Mouse (Mus musculus): Measurements from ENCODE around the gene Tex44.

Gene Tex44

DNA sequence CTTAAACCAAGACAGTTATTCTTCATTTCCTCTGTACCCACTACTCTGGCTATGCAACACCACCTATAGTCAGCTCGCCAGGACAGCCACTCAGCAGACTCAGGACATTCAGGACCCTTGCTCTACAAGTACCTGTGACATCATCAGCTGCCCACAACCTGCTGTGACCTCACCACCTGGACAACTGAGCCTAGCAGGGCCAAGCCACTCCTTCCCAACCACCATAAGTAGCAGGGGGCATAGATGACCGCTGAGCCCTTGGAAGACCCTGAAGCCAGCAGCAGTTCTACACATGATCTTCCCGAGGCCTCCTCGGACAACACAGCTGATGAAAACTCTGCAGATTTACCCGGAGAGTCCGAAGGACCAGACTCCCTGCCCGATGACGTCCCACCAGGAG, at the start of gene Tex44, which contains the start of gene Nmur1:
TSS of gene Tex44 (plus strand) at position 202 of the 400 bp plus-strand sequence.
TSS of gene Nmur1 (minus strand) at position 101 of the 400 bp plus-strand sequence.
- in situ Hi-C loops (cut with MboI, MseI): loop anchor here (5.0 to 25.0 kb wide), 2 partner anchors 39 to 1436 kb away; partner anchors contain the start of gene Dgkd

GRCm38 (mm10) chr1:86376354-86376753, 49.8 kb upstream of the Tex44 start:
- in situ Hi-C loops (cut with MboI, MseI): no loop called here

DNA sequence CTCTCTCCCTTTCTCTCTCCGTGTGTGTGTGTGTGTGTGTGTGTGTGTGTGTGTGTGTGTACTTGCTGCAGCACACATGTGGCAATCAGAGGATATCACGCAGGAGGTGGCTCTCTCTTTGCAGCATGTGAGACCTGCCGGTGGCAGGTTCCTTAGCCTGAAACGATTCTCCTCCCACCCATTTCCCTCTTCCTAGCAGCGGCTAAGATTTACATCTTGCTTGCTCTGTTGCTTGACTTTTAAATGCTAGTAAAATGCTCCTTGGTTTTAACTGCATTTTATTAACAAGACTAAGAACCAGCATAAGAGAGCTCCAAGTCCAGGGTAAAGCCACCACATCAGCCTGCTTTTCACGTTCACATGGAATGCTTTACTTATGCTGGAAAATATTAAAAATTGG, 47.5 kb upstream of the Tex44 start:
- in situ Hi-C loops (cut with MboI, MseI): no loop called here

DNA sequence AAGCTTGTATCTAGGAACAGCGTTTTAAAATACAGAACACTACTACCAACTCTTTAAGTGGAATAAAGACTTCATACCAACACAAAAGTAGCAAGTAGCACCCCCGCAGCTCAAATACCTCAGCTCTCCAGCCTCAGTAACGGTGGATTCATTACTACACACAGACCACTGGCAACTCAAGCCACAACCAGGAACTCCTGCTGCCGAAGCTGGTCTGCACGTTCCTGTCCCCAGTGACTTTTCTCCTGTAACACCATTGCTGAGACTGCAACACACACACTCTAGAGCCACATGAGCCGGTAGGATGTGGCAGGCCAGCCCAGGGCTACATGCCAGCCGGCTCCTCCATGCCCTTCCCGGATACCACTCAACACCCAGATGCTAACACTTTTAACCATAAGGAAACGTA, 47.0 kb upstream of the Tex44 start:
- in situ Hi-C loops (cut with MboI, MseI): no loop called here

- in situ Hi-C loops (cut with MboI, MseI): no loop called here
Observed at GRCm38 (mm10) chr1:86381027-86381426, 45.1 kb upstream of the Tex44 start.

DNA sequence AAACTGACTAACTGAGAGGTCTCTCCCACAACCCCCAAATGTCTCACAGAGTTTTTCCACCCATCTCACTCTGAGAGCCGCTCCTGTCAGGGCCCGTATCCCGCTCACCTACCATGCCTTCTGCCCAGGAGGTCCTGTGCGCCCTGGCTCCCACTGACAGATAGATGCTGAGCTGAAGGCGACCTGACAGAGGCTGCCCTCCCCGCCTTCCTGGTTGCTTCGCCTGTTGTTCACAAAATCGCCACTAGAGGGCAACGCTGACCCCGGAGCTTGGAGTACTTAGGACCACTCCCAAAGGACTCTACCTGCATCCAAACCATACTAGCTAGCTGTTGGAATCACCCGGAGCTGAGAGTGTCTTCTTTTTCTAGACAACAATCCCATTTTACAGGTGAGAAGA, 36.9 kb upstream of the Tex44 start:
- in situ Hi-C loops (cut with MboI, MseI): loop anchor here (5.0 kb wide), 1 partner anchor 38 kb away; the partner anchor contains the start of genes Nmur1 and Tex44

- in situ Hi-C loops (cut with MboI, MseI): no loop called here
Observed at GRCm38 (mm10) chr1:86391425-86391824, 34.7 kb upstream of the Tex44 start.

DNA sequence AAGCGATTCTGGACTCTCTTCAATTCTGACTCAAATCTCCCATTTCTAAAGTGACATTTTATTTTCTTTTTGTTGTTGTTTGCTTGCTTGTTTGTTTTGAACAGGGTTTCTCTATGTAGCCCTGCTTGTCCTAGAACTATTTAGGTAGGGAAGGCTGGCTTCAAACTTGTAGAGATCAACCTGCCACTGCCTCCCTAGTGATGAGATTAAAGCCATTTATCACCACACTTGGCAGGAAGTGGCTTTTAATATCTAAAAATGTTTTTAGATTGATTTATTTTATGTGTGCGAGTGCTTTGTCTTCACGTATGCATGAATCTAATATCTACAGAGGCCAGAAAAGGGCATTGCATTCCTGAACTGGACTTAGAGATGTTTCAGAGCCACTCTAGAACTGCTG, 32.9 kb upstream of the Tex44 start:
- in situ Hi-C loops (cut with MboI, MseI): no loop called here

DNA sequence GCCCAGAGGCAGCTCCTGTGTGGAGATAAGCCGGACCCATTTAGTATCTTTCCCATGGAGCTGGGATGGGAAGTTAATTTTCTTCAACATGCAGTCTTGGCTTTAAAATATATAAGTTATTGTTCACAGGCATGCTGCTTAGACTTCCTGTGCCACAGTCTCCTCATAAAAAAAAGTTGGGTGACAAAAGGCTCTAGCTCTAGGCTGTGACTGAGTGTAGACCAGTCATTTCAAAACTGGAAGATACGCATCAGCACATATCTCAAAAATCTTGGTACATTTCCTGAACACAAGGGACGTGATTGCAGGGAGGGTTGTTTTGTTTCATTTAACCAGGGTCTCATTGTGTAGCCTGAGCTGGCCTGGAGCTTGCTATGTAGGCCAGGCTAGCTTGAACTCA, 31.9 kb upstream of the Tex44 start:
- in situ Hi-C loops (cut with MboI, MseI): no loop called here

GRCm38 (mm10) chr1:86395897-86396296, 30.2 kb upstream of the Tex44 start:
- in situ Hi-C loops (cut with MboI, MseI): no loop called here

DNA sequence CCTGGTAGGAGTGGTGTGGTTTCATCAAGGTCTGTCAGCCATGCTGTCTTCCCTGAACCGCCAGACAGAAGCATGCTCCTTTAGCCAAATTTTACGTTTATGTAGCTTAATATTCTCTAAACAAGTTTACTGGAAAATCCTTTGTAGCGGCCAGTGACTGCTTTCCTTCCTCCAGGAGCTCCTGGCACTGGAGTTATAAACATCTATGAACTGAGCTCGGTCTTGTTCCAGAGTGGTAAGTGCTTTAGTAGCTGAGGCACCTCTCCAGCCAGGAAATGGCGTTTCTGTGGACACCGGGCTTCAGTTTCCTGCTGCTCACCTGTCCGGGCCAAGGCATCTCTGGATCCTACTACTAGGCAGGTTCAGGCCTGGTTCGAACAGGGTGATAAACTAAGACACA, 28.5 kb upstream of the Tex44 start:
- in situ Hi-C loops (cut with MboI, MseI): no loop called here

DNA sequence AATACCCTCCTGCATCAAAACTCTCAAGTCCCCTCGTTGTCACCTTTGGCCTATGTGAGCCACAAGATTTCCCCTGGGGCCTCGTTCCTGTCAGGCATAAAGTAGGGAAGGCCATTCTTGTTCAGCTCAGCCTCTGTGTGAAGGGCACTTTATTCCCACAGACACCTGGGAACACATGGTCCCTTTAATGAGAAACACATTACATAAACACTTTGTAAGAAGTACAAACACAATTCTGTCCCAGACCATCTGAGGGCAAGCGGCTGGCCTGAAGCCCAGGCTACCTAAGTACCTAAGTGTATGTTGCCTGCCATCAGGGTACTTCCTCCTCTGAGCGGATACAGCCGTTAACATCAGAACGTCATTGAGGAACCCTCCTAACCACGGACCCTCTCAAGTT, 27.9 kb upstream of the Tex44 start:
- in situ Hi-C loops (cut with MboI, MseI): no loop called here

DNA sequence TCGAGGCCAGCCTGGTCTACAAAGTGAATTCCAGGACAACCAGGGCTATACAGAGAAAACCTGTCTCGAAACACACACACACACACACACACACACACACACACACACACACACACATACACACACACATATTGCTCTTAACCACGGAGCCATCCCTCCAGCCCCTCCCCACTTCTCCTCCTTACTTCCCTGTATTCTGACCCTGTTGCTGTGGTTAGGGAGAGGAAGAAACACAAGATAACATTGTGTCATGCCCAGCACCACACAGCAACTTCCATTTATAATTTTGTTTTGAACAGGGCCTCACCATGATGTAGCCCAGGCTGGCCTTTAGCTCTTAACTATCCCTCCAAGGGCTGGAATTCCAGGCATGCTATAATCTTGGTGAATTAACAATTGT, 26.8 kb upstream of the Tex44 start:
- in situ Hi-C loops (cut with MboI, MseI): no loop called here

DNA sequence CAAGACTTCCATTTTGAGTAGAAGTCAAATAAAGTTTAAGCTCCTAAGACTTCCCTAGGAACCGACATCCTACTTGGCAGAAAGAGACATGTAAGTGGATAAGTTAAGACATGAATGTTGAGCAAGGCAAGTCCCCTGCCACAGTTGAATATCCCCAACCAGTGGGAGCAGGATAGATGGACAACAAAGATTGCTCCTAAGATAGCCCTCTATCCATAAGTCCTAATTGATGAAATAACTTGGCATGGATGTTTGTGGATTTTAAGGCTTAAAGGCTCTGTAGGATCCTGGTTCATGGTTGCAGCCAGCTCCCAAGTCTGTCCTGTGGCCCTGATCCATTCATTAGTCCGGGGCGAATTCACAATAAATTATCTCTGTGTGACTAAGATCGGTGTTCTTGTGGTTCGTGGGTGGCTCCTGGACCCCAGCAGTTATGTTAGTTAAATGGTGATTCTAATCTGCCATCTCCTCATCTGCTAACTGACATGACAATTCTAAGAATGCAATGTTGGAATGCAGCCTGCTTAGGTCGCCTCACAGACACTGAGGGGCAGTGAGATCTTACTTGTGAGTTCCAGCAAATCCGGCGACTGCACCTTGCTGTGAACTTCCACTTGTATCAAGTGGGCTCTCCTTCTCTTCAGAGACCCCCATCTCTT, 25.9 kb upstream of the Tex44 start:
- in situ Hi-C loops (cut with MboI, MseI): no loop called here

DNA sequence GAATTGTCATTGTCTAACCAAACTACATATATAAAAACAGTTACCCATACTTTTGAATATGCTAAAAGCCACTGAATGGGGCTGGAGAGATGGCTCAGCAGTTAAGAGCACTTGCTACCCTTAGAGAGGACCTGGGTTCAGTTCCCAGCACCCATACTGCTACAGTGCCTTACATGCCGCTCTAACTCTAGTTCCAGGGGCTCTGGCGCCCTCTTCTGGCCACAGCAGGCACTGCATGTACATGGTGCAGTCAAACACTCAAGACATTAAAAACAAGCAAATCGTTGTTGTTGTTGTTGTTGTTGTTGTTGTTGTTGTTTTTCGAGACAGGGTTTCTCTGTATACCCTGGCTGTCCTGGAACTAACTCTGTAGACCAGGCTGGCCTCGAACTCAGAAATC, 21.3 kb upstream of the Tex44 start:
- in situ Hi-C loops (cut with MboI, MseI): no loop called here

- in situ Hi-C loops (cut with MboI, MseI): no loop called here
Observed at GRCm38 (mm10) chr1:86406313-86406712, 19.8 kb upstream of the Tex44 start.

GRCm38 (mm10) chr1:86406914-86407313, 19.2 kb upstream of the Tex44 start:
- in situ Hi-C loops (cut with MboI, MseI): no loop called here

- in situ Hi-C loops (cut with MboI, MseI): no loop called here
Observed at GRCm38 (mm10) chr1:86408515-86408914, 17.6 kb upstream of the Tex44 start.

DNA sequence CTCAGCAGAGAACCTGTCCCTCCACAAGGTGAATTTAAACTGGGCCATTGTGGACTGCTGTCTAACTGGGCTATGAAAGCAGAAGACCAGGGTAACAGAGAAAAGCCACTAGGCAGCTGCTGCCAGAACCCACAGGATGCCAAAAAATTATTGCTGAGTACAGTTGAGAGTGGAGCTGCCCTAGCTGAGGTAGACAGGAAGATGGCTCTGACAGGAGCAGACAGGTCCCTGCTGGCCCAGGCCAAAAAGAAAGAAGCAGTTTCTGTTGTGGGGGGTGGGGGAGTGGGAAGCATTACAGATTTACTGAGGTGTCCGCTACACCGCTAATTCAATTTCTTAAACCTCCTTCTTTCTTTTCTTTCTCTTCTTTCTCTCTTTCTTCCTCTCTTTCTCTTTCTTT, 16.7 kb upstream of the Tex44 start:
- in situ Hi-C loops (cut with MboI, MseI): no loop called here

GRCm38 (mm10) chr1:86414715-86415114, 11.4 kb upstream of the Tex44 start:
- in situ Hi-C loops (cut with MboI, MseI): no loop called here

GRCm38 (mm10) chr1:86415144-86415543, 11.0 kb upstream of the Tex44 start:
- in situ Hi-C loops (cut with MboI, MseI): no loop called here

- in situ Hi-C loops (cut with MboI, MseI): no loop called here
Observed at GRCm38 (mm10) chr1:86415612-86416184, 10.4 kb upstream of the Tex44 start.

DNA sequence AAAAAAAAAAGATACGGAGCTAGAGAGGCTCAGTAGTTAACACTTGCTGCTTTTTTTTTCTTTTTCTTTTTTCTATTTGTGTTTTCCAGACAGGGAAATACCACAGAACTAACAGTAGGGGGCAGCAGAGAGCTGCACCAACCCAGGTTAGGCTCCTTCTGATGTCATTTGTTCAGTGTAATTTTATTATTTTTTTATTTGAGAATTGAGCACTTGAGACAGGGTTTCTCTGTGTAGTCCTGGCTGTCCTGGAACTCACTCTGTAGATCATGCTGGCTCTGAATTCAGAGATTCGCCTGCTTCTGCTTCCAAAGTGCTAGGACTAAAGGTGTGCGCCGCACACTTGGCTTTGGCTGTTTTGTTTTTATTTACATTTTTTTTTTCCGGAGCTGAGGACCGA, 9.8 kb upstream of the Tex44 start:
- in situ Hi-C loops (cut with MboI, MseI): no loop called here

GRCm38 (mm10) chr1:86421007-86421406, 5.1 kb upstream of the Tex44 start:
- in situ Hi-C loops (cut with MboI, MseI): no loop called here
